Mouse (Mus musculus): ENCODE measurements around the gene Olfr97.

- no peak for TF ChIP-seq POLR2A (IDR thresholded peaks at IDR 0.05; ENCODE audit: control insufficient read depth, extremely low read depth, insufficient read depth, low read length, poor library complexity)
- no peak for TF ChIP-seq CTCF (IDR thresholded peaks at IDR 0.05; ENCODE audit: borderline replicate concordance, control insufficient read depth, extremely low read depth, insufficient read depth, low read length, poor library complexity)
Observed at GRCm38 (mm10) chr17:37270702-37271092, 33.6 kb upstream of the Olfr97 start.

All from thymus, adult 2 months (tissue).